Mouse (Mus musculus): Measurements from ENCODE around the gene Ccdc66. TPM values are rescaled to one million over a fixed set of nuclear protein-coding genes. Genes with fewer than 3 reads are reported as not detected.

The Ccdc66 gene
- polyA plus RNA-seq, 1 experiment from 2014 or later: 19.4 TPM

DNA sequence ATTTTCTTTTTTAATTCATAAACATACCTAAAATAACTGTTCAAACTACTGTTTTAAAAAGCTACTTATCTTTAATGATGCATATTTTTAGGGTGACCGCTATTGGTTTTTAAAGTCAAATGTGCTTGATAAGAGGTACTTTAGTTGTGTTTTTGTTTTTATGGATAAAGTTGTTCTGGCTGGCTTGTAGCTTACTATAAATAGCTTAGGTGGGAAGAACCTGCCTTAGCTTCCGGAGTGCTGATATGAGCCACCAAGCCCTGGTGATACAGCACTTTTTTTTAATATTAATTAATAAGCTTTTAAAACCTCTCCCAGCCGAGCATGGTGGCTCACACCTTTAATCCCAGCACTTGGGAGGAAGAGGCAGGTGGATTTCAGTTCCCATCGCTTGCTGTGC lies 61.3 kb downstream of the Ccdc66 start:
- Histone ChIP-seq H3K27ac (replicated peaks; ENCODE audit: low read depth, low read length) (no peak overlapping the region), H3K36me3 (replicated peaks; ENCODE audit: control insufficient read depth, insufficient read depth, low read depth, low read length) (peaks cover 5% of the 10 kb centered on the region), H3K9ac (replicated peaks; ENCODE audit: low read length) (no peak overlapping the region), H3K4me3 (ENCODE audit: low read depth, low read length) (no peak overlapping the region), H3K4me2 (ENCODE audit: low read depth, low read length) (no peak overlapping the region), H3K4me1 (ENCODE audit: control insufficient read depth, insufficient read depth, low read length) (no peaks in the 10 kb centered on the region), H3K9me3 (replicated peaks; ENCODE audit: control insufficient read depth, low read length) (no peaks in the 10 kb centered on the region), H3K27me3 (ENCODE audit: control insufficient read depth, insufficient read depth, low read length) (no peaks in the 10 kb centered on the region)
- no peak for DNase-seq (ENCODE audit: low spot score)
- ATAC-seq (replicated peaks; ENCODE audit: insufficient number of reproducible peaks, low FRiP score, low TSS enrichment, low read depth): no peak
- 85% methylated on average over 4 of the region's 4 CpGs for WGBS

DNA sequence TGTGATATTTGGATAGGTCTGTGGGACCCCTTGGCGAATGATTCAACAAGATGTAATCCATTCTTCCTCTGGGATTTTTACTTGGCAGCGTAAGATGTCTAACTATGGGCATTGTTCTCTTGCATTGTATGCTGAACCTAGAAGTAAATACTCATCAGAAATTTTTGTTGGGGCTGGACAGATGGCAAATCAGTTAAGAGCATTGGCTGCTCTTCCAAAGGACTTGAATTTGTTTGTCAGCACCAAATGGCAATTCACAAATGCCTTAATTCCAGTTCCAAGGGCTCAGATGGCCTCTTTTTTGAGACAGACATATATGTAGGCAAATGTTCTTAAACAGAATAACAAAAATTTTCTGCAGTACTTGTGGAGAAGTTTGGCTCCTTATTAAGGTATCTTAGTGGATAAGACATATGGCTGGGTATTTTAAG lies 63.4 kb downstream of the Ccdc66 start:
- H3K4me1 ChIP-seq (ENCODE audit: control insufficient read depth, insufficient read depth, low read length): no peaks in the 10 kb centered on the region
- H3K4me3 ChIP-seq (ENCODE audit: low read depth, low read length): no peak overlapping the region
- 98% methylated on average over 2 of the region's 2 CpGs for WGBS
- H3K27ac ChIP-seq (replicated peaks; ENCODE audit: low read depth, low read length): no peak overlapping the region
- no peak overlapping the region for H3K9ac ChIP-seq (replicated peaks; ENCODE audit: low read length)
- DNase-seq (ENCODE audit: low spot score): no peak
- H3K27me3 ChIP-seq (ENCODE audit: control insufficient read depth, insufficient read depth, low read length): no peaks in the 10 kb centered on the region
- peaks cover 5% of the 10 kb centered on the region for H3K36me3 ChIP-seq (replicated peaks; ENCODE audit: control insufficient read depth, insufficient read depth, low read depth, low read length)
- no peak for ATAC-seq (replicated peaks; ENCODE audit: insufficient number of reproducible peaks, low FRiP score, low TSS enrichment, low read depth)
- no peak overlapping the region for H3K4me2 ChIP-seq (ENCODE audit: low read depth, low read length)
- H3K9me3 ChIP-seq (replicated peaks; ENCODE audit: control insufficient read depth, low read length): no peaks in the 10 kb centered on the region

DNA sequence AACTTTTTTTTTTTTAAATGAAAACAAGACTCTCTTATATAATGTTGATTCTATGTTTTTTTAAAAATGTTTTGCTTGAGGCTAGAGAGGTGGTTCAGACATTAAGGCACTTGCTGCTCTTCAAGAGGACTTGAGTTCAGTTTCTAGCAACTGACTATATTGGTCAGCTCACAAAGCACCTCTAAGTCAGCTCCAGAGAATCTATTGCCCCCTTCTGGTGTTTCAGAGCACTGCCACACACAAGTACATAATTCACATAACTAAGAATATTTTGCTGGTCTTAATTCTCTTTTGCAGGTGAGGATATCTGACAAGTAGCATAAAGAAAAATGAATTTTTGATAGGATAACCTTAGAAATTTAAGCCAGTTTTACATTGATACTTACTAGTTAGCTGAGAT lies 67.3 kb downstream of the Ccdc66 start:
- no peaks in the 10 kb centered on the region for H3K27me3 ChIP-seq (ENCODE audit: control insufficient read depth, insufficient read depth, low read length)
- H3K36me3 ChIP-seq (replicated peaks; ENCODE audit: control insufficient read depth, insufficient read depth, low read depth, low read length): peaks cover 3% of the 10 kb centered on the region
- ATAC-seq (replicated peaks; ENCODE audit: insufficient number of reproducible peaks, low FRiP score, low TSS enrichment, low read depth) (no peak), DNase-seq (ENCODE audit: low spot score) (peak; percentile 35)
- H3K27ac ChIP-seq (replicated peaks; ENCODE audit: low read depth, low read length): no peak overlapping the region
- no peak overlapping the region for H3K9ac ChIP-seq (replicated peaks; ENCODE audit: low read length)
- no peaks in the 10 kb centered on the region for H3K4me1 ChIP-seq (ENCODE audit: control insufficient read depth, insufficient read depth, low read length)
- no peaks in the 10 kb centered on the region for H3K9me3 ChIP-seq (replicated peaks; ENCODE audit: control insufficient read depth, low read length)
- H3K4me3 ChIP-seq (ENCODE audit: low read depth, low read length): no peak overlapping the region
- H3K4me2 ChIP-seq (ENCODE audit: low read depth, low read length): no peak overlapping the region

DNA sequence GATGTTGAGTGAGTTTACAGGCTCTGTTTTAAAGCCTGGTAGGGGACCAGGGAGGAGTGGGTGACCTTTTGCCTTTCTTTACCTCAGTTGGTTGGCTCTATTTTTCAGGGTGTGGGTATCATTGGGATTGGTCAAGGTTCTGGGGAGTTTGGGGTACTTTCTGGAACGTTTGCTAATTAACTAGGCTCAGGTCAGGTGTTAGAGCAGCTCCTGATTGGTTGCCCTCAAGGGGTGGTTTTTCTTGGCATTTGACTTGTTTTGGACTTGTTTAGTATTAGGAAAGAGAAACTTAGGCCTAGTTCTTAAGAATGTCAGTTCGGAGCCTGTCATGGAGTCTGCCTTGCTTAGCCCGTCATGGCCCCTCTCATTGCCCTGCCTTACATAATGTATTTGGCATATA lies 71.4 kb downstream of the Ccdc66 start:
- H3K36me3 ChIP-seq (replicated peaks; ENCODE audit: control insufficient read depth, insufficient read depth, low read depth, low read length): no peaks in the 10 kb centered on the region; the same call in 1 of the 2 replicates
- no peak for DNase-seq (ENCODE audit: low spot score)
- 90% methylated on average over 3 of the region's 3 CpGs for WGBS

DNA sequence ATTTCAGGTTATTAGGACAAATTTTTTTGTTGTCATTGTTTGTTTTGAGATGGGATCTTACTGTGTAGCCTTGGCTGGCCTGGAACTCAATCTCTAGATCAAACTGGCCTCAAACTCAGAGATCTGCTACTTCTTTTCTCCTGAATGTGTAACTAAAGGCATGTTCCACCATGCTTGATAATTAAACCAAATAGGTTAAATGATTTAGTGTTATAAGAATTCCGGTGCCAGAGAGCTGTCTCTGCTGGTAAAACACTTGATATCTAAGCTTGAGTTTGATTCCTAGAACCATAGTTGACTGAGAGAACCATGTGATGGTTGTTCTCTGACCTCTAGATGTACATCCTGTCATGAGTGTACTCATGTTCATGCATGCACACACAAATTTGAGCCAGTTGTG lies 72.1 kb downstream of the Ccdc66 start:
- Histone ChIP-seq H3K9me3 (replicated peaks; ENCODE audit: control insufficient read depth, low read length) (no peaks in the 10 kb centered on the region), H3K27me3 (ENCODE audit: control insufficient read depth, insufficient read depth, low read length) (no peaks in the 10 kb centered on the region), H3K4me3 (ENCODE audit: low read depth, low read length) (no peak overlapping the region), H3K4me2 (ENCODE audit: low read depth, low read length) (no peak overlapping the region), H3K4me1 (ENCODE audit: control insufficient read depth, insufficient read depth, low read length) (no peaks in the 10 kb centered on the region), H3K9ac (replicated peaks; ENCODE audit: low read length) (no peak overlapping the region), H3K36me3 (replicated peaks; ENCODE audit: control insufficient read depth, insufficient read depth, low read depth, low read length) (no peaks in the 10 kb centered on the region; the same call in 1 of the 2 replicates), H3K27ac (replicated peaks; ENCODE audit: low read depth, low read length) (no peak overlapping the region)
- WGBS: 90% methylated on average over 1 of the region's 1 CpGs
- ATAC-seq (replicated peaks; ENCODE audit: insufficient number of reproducible peaks, low FRiP score, low TSS enrichment, low read depth): no peak
- no peak for DNase-seq (ENCODE audit: low spot score)

More for the DNA sequence above, 71.4 kb downstream of the Ccdc66 start:
- ATAC-seq (replicated peaks; ENCODE audit: insufficient number of reproducible peaks, low FRiP score, low TSS enrichment, low read depth): no peak
- H3K9ac ChIP-seq (replicated peaks; ENCODE audit: low read length): no peak overlapping the region
- no peak overlapping the region for H3K4me2 ChIP-seq (ENCODE audit: low read depth, low read length)
- no peaks in the 10 kb centered on the region for H3K4me1 ChIP-seq (ENCODE audit: control insufficient read depth, insufficient read depth, low read length)
- H3K27me3 ChIP-seq (ENCODE audit: control insufficient read depth, insufficient read depth, low read length): no peaks in the 10 kb centered on the region
- no peak overlapping the region for H3K4me3 ChIP-seq (ENCODE audit: low read depth, low read length)
- no peaks in the 10 kb centered on the region for H3K9me3 ChIP-seq (replicated peaks; ENCODE audit: control insufficient read depth, low read length)
- H3K27ac ChIP-seq (replicated peaks; ENCODE audit: low read depth, low read length): no peak overlapping the region

DNA sequence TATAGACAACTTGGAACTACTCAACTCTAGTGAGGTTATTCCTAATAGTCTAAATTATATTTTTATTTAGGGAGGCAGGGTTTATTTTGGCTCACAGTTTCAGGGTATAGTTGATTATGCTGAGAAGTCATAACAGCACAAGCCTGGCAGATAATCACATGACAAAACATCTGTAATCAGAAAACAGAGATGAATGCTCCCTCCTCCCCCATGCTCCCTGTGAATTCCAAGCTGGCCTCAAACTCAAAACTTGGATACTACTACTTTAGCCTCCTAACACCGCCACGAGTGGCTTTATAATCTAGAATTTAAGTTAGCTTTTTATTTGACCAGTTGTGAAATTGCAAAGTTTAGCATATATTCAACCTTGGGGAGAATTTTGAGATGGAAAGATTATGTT lies 76.2 kb downstream of the Ccdc66 start:
- Histone ChIP-seq H3K9me3 (replicated peaks; ENCODE audit: control insufficient read depth, low read length) (peaks cover 2% of the 10 kb centered on the region; the same call in 1 of the 2 replicates), H3K27ac (replicated peaks; ENCODE audit: low read depth, low read length) (no peak overlapping the region), H3K4me2 (ENCODE audit: low read depth, low read length) (no peak overlapping the region), H3K27me3 (ENCODE audit: control insufficient read depth, insufficient read depth, low read length) (no peaks in the 10 kb centered on the region), H3K4me1 (ENCODE audit: control insufficient read depth, insufficient read depth, low read length) (no peaks in the 10 kb centered on the region), H3K4me3 (ENCODE audit: low read depth, low read length) (no peak overlapping the region), H3K36me3 (replicated peaks; ENCODE audit: control insufficient read depth, insufficient read depth, low read depth, low read length) (no peaks in the 10 kb centered on the region; the same call in 1 of the 2 replicates), H3K9ac (replicated peaks; ENCODE audit: low read length) (no peak overlapping the region)
- DNase-seq (ENCODE audit: low spot score): no peak
- 99% methylated on average over 2 of the region's 2 CpGs for WGBS
- no peak for ATAC-seq (replicated peaks; ENCODE audit: insufficient number of reproducible peaks, low FRiP score, low TSS enrichment, low read depth)

Other genes starting within 250 kb of the Ccdc66 start
- gene Fam208a, start 79.6 kb downstream of the Ccdc66 start, polyA plus RNA-seq (2014; fragmentation: Nextera tagmentation; extraction: Ambion mirVana): 8.6 and 9.7 TPM in 2 replicates
- gene Erc2, start 114.0 kb upstream of the Ccdc66 start, polyA plus RNA-seq (2014; fragmentation: Nextera tagmentation; extraction: Ambion mirVana): 5.2 and 7.3 TPM in 2 replicates